Mouse (Mus musculus) right cerebral cortex, adult 18-20 months (tissue): ENCODE measurements at regions not wholly inside any gene's neighbourhood (a gene's known extent, or its start where the extent isn't known, plus 50 kb on each side); places are given as distances from the start of the nearest gene placed in this dataset.
"Not testable (repeated sequence)": the region's sequence is repeated elsewhere in the genome, so short reads cannot be mapped to it uniquely, and the experiment has no call there.

Experiments
- DNase-seq: peaks from one replicate; pipeline ENCODE4 v3.0.0; 2022; ENCODE audit warnings: mixed read lengths

DNA sequence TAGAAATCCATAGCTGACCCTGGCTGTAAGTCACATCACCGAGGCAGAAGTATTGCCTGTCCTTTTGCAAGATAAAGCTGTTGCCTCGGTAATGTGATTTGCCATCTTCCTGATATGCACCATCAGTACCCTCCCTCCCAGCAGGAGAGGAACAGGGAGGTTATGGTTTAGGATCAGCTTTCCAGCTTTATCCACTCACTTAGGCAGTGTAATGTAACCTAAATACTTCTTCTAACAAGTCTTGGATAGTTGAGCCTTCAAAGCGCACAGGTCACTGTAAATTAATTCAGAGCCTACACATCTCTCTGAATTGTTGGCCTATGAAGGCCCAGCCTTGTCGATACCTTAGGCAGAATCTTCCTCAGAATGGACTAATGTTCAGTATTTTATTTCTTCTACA is 962.5 kb downstream of the Diaph3 start:
- DNase-seq, result no peak

DNA sequence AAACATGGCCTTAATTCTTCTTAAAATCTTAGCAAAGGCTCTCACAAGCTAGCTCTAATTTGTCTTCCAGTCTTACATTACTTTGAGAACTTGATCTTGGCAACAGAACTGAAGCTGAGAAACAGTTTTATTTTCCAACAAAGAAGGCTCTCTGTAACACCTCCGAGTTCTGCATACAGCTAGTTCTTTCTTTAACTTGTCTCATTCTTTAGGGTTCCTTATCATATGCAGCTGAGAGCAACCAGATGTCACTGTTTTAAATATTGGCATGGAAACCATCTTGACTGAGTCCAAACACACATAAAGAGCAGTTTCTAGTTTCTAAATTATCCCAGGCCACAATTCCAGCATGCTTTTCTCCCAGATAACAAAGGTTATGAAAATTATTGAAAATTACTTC is 969.9 kb downstream of the Diaph3 start:
- DNase-seq, result peak; percentile 58

DNA sequence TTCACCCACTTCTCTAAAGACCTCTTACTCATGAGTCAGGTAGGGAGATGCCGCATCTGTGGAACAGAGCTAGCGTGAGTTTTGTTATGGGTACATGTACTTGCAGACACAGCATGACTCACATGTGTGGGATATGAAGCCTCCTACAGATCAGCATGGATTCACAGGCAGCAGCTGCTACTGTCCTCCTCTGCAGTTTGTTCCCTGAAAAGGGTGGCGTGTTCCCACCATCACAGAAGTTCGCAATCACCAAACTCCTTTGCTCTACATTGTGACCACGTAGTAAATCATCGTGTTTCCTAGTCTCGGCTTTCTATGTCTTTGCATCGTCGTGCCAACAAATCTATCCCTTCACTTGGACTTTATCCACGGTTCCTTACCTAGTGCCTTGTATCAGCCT is 981.9 kb downstream of the Diaph3 start:
- DNase-seq, result peak; percentile 91

DNA sequence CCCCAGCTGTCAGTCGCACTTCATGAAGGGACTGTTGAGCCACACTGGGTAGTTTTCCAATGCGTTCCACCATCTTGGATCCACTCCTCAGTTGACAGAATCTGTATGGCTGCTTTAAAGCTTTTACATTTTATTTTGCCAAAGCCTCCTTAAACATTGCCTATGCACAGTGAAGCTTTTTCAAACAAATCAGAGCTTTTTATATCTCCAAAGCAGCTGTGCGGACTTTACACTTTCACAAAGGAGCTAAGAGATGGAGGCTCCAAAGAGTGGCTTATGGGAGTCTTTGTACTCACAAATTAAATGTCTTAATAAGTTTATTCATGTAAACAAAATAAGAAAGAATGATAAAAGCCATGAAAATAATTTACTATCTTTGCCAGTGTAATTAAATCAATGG is 986.3 kb downstream of the Diaph3 start:
- peak; percentile 32 for DNase-seq

DNA sequence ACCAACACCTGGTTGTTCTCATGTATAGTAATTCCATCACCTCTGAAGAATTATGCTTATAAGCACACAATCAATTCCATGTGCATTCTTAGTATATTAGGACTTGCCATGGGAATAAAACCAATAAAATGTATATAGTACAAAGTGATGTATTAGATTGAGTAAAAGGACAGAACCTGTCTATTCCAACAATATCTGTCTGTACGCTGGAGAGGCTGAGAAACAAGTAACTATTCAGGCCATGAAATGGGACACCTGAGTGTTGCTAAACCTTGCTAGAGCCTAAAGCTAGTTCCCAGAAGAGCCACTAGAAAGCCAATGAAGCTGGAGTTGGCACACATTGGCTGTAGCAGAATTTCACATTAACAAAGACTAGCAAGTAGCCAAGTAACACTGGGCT is 989.8 kb downstream of the Diaph3 start:
- DNase-seq, result no peak

DNA sequence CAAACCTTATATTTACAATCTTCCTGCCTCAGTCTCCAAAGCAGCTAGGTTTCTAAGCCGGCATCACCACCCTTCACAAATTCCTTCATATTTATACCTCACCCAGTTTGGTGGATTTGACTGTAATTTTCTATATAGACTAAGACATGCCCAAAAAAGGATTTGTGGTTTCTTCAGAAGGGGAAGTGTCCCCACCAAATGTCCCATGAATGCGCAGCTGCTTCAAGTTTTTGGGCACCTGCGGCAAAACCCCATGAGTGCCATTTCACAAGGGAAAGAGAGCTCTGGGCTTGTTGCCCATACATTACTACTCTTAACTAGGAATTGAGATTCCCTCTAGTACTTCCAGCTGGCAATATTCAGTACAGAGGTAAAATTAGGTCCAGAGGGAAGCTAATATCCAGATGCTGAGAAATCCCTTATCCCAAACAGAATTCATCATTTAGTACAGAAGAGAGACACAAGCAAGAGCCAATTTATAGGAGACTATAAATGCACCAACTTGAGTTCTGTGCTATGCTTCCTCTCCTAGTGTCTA is 990.6 kb downstream of the Diaph3 start:
- no peak for DNase-seq

DNA sequence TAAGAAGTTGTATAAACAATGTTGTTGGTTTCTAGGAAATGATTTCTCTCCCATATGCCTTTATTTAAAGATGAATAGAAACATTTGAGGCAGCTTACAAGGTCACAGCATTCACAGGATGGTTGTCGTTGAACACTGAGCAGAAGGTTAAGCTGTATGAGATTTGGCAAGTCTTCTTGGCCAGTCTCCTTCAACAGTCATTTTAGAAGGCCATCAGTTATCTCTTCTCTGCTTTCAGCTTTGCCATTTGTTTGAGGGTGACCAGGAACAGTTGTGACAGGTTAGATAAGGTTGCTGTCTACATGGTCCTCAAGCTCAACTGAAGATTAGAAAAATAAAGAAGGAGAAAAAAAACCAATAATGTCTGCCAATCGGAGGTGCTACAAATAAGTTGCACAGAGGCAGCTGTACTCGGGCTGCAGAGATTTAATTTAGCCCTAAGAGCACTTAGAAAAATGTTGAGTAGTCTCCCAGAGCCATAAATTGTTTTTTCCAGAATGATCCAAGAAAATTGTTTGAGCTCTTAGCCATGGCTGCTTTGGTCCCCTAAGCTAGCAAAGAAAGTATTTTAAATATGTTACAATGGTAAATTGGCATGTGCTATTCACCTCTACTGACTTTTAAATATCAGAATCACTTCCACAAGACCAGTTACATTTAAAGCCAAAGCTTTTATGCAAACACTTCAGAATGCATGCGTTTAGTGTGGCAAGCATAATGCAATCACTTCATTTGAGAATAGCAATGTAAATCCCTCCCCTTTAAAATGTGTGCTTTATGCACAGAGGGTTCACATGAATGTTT is 1025.6 kb downstream of the Diaph3 start:
- no peak for DNase-seq

DNA sequence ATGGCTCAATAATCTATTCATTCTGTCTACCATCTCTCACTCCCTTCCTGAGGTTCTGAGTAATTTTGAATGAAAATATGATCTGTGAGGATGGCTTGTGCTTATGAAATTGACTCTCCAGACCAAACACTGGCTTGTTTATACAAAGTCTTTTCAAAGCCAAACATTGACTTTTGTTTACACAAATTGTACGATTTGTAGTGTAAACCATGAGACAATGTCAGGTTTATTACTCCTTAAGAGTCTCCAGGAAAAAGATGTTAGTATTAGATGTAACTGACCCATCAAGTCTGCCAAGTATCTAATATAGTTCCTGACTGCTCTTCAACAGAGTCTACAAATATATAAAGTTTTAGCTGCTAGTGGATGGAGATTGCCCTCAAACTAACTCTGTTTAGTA is 1039.5 kb downstream of the Diaph3 start:
- no peak for DNase-seq

DNA sequence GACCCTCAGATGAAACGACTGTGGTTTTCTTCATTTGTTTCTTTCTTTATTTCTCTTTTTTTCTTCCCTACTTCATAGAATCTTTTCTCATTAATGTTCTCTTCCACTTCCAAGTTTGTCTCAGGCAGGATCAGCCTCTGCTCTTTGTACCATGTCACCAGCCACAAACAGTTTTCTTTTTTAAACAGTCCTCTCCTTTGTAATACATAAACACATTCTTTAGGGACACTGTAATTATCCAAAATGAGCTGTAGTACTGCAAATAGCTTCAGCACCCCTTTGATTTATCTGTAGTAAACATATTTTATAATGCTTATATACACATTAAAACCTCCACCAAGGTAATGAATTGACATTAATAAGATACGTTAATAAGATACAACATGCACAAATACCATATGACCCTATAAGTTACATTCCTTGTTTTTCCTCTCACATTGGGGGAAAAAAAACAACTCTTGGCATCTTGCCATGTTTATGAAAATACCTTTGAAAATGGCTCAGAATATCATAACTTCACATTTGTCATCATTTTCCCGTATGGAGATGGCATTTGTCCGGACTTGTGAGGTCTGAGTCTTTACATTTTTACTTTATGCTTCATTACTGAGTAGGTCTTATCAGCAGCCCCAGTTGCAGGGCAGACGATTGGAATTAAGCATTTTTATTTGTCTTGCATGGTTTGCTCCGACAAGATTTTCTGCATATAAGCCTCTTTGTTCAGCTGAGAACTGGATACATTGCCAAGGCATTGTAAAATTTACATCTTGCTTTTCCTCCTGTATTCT is 1070.5 kb downstream of the Diaph3 start:
- no peak for DNase-seq

DNA sequence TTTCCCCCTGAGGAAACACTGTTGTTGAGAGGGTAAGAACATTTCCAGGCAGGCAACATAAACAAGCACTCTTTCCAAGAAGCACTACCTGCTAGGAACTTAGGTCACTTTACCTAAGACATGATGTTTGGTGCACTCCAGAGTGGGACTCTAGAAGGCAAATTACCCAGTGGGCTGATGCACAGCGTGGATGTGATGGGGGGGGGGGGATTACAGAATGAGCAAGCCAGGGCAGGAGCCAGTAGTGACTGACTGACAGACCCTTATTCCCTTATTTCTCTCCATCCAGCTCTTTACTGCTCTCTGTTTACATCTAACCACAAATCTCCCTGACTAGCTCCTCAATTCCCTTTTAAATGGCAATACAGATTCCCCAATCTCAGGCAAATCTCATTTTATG is 1071.7 kb downstream of the Diaph3 start:
- no peak for DNase-seq

DNA sequence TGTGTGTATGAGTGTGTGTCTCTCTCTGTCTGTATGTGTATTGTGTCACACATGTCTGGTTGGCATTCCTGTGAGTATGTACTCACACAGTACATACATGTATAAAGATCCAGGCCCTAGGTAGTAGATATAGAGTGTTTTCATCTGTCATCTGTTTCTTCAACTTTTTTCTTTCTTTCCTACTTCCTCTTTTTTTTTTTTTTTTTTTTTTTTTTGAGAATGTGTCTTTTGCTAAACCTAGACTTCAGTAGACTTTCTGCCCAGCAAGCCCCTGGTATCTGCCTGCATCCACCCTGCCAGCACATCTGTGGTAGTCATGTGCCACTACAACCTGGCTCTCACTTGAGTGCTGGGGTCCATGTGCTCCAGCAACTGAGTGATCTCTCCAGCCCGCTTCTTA is 1073.3 kb downstream of the Diaph3 start:
- no peak for DNase-seq

DNA sequence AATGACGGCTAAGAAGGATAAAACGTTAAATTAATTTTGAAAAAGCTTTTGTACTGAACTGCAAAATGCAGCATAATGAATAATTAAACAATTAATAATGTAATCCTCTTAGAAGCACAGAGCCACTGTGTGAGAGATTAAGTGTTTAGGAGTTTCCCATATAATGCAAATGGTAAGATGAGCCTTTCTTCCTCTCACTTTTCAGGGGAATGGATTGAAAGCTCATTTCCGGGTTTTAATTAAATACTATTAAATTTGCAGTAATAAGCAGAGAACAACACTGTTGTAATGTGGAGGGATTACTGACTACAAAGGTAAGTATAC is 1077.5 kb downstream of the Diaph3 start:
- DNase-seq, result no peak

DNA sequence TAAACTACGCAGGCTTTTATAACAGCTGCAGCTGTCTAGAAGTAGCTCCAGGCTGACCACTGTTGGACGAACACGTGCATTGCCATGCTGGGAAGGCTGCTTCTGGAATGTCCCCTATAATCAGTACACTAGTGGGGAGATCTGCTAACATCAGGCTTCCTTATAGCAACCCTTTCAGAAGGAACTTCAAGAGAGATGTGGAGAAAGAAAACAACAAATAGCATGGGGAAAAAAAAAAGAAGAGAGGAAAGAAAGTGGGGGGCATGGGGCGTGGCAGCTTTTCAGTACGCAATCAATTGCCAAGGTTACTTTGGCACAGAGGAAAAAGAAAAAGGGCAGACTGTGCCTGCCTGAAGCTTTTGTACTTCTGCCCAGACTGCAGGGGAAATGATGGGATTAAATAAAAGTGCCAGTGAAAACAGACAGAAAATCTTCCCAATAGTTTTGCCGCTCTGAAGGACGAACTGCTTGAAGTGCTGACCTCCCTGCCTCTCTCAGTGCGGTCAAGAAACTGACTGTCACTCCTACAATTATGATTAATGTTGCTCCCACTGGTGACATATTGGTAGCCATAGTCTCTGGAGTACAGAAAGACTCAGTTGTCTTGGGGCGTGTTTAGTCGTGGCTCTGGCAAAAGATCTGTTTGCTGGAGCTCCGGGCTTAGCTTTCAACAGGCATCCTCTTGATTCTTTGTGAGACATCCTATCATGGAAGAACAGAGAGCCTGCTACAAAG is 1078.0 kb downstream of the Diaph3 start:
- DNase-seq, result peak; percentile 8

DNA sequence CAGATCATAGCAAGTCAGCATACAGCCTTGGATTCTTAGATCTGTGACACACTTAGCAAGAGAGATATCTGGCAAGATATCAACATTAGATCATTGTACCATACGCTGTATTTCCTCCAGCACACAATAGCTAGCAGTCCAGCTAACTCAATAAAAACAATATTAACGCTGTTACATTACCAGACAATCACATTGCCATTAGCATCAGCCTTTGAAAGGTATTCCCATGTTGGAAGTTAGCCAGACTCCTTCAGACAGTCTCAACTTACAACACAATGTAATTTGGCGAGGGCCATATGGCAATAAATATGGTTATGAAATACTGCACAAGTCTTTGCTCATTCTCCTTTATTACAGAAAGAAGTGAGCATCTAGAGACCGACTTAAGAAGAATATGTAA is 1084.0 kb downstream of the Diaph3 start:
- no peak for DNase-seq

DNA sequence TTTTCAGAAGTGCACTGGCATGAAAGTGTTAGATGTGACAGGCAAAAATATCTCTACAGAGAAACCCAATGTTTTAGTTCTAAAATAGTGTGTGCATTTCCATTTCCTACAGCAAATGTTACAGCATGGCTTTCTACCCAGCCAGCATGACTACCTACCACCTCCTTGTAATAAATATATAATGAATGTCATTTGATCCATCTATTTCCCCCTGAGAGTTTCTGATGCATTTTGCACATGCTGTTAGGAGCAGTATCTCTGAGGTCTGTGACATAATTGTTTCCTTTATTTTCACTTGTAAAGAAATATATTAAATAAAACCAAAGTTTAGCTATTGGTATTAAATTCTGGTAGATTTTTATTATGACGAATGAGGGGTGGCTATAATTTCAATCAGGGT is 1086.4 kb downstream of the Diaph3 start:
- no peak for DNase-seq

DNA sequence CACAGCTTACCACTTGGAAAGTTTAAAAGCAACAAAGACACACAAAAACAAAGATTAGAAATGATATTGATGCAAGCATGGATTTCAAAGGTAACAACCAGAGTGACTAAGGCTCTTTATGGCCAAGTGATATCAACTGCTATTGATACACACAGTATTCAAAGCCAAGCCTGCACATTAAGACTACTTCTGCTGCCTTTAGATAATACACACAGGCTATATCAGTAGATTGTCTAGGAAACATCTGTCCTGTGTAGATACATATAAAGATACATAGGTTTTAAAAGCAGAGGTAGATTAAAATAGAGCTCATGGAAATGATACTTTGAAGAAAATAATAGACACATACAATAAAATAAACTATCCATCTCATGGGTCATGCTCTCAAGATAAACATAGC is 1111.6 kb downstream of the Diaph3 start:
- no peak for DNase-seq

DNA sequence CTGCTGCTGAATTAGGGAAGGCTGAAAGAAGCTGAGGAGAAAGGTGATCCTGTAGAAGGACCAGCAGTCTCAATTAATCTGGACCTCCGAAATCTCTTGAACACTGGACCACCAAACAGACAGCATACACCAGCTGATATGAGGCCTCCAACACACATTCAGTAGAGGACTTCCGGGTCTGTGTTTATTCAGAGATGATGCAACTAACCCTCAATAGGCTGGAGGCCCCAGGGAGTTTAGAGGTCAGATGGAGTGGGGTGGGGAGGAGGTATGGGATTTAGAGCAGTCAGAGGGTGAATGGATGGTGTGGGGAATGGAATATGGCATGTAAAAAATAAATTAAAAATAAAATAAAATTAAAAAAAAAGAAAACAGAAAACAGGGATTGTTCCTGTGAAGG is 1123.4 kb downstream of the Diaph3 start:
- DNase-seq, result not testable (repeated sequence)
